Mouse (Mus musculus) olfactory bulb, adult 2 months (tissue): Measurements from ENCODE around the gene Nfasc. TPM values are rescaled to one million over a fixed set of nuclear protein-coding genes. Genes with fewer than 3 reads are reported as not detected.

Experiments
- H3K27ac ChIP-seq: fragments of 200-500 bp; 2 replicates; pipeline ENCODE4 v1.5.1; 2012; ENCODE audit warnings: low read depth, low read length; ENCODE audit not compliant: insufficient read depth
- H3K4me1 ChIP-seq: fragments of 200-500 bp; 2 replicates; pipeline ENCODE4 v1.6.1; 2012; ENCODE audit warnings: low read length; ENCODE audit not compliant: control insufficient read depth, insufficient read depth
- H3K4me3 ChIP-seq: fragments of 200-500 bp; 2 replicates; pipeline ENCODE4 v1.5.1; 2012; ENCODE audit warnings: mild to moderate bottlenecking, low read depth, low read length, moderate library complexity; ENCODE audit not compliant: insufficient read depth
- CTCF ChIP-seq: fragments of 200-500 bp; IDR thresholded peaks from 2 replicates; pipeline ENCODE4 v1.5.1; 2012; ENCODE audit warnings: low read depth, mild to moderate bottlenecking, low read length, moderate library complexity; ENCODE audit not compliant: insufficient read depth
- POLR2A ChIP-seq: fragments of 200-500 bp; IDR thresholded peaks from 2 replicates; pipeline ENCODE4 v1.6.1; 2012; ENCODE audit warnings: mild to moderate bottlenecking, low read depth, low read length, moderate library complexity; ENCODE audit not compliant: insufficient read depth
- WGBS: fragments of 180-500 bp; shearing (Covaris S2); methylation state at CpG from one replicate; pipeline ENCODE4 v1.1.7; 2018; 5-methylcytosine and 5-hydroxymethylcytosine counted together
- polyA plus RNA-seq: library from polyadenylated mRNA; stranded (reverse); fragments of >200 nt; gene quantifications from 2 replicates; pipeline ENCODE4 v1.2.4, GENCODE M21; 2012; ENCODE audit warnings: low replicate concordance; ENCODE audit not compliant: missing spikeins, insufficient read depth, insufficient read length

Nfasc gene
- polyA plus RNA-seq, 1 experiment = 87.2 TPM

- WGBS = 36% methylated on average over 5 of the region's 5 CpGs
- H3K27ac ChIP-seq = no peak overlapping the region
- TF ChIP-seq CTCF (no peak), POLR2A (no peak)
- no peak overlapping the region for H3K4me3 ChIP-seq
- peaks cover 8% of the 10 kb centered on the region for H3K4me1 ChIP-seq
Observed at GRCm38 (mm10) chr1:132530631-132531191, 210.9 kb downstream of the Nfasc start.

- WGBS = 91% methylated on average over 19 of the region's 19 CpGs
- Histone ChIP-seq H3K4me1 (peaks cover 11% of the 10 kb centered on the region), H3K4me3 (no peak overlapping the region), H3K27ac (no peak overlapping the region)
- TF ChIP-seq CTCF = no peak
- TF ChIP-seq POLR2A = no peak
Observed at GRCm38 (mm10) chr1:132528647-132529334, 212.8 kb downstream of the Nfasc start.

- no peak overlapping the region for H3K4me3 ChIP-seq
- WGBS = 92% methylated on average over 13 of the region's 13 CpGs
- no peak overlapping the region for H3K27ac ChIP-seq
- peaks cover 11% of the 10 kb centered on the region for H3K4me1 ChIP-seq
- TF ChIP-seq CTCF = no peak
- no peak for TF ChIP-seq POLR2A
Observed at GRCm38 (mm10) chr1:132528071-132528470, 213.5 kb downstream of the Nfasc start.

GRCm38 (mm10) chr1:132525832-132526231, 215.8 kb downstream of the Nfasc start:
- Histone ChIP-seq H3K27ac (peak overlapping the region; percentile 40), H3K4me3 (no peak overlapping the region), H3K4me1 (peaks cover 9% of the 10 kb centered on the region)
- TF ChIP-seq POLR2A (no peak), CTCF (no peak)
- WGBS = 2% methylated on average over 10 of the region's 10 CpGs

GRCm38 (mm10) chr1:132523920-132524319, 217.7 kb downstream of the Nfasc start:
- no peak overlapping the region for H3K4me3 ChIP-seq
- H3K4me1 ChIP-seq = peaks cover 9% of the 10 kb centered on the region
- no peak for TF ChIP-seq CTCF
- no peak for TF ChIP-seq POLR2A
- WGBS = 39% methylated on average over 4 of the region's 4 CpGs
- H3K27ac ChIP-seq = no peak overlapping the region

GRCm38 (mm10) chr1:132523048-132523447, 218.5 kb downstream of the Nfasc start:
- WGBS = 74% methylated on average over 8 of the region's 8 CpGs
- no peak overlapping the region for H3K27ac ChIP-seq
- TF ChIP-seq POLR2A = no peak
- no peak for TF ChIP-seq CTCF
- H3K4me3 ChIP-seq = no peak overlapping the region
- H3K4me1 ChIP-seq = peaks cover 9% of the 10 kb centered on the region

GRCm38 (mm10) chr1:132520764-132521163, 220.8 kb downstream of the Nfasc start:
- Histone ChIP-seq H3K27ac (no peak overlapping the region), H3K4me1 (peaks cover 3% of the 10 kb centered on the region), H3K4me3 (no peak overlapping the region)
- 22% methylated on average over 2 of the region's 6 CpGs for WGBS
- no peak for TF ChIP-seq CTCF
- no peak for TF ChIP-seq POLR2A

- Histone ChIP-seq H3K4me3 (no peak overlapping the region), H3K4me1 (no peaks in the 10 kb centered on the region), H3K27ac (no peak overlapping the region)
- TF ChIP-seq POLR2A (no peak), CTCF (no peak)
- WGBS = 89% methylated on average over 11 of the region's 11 CpGs
Observed at GRCm38 (mm10) chr1:132519734-132520133, 221.9 kb downstream of the Nfasc start.

GRCm38 (mm10) chr1:132518621-132519020, 223.0 kb downstream of the Nfasc start:
- Histone ChIP-seq H3K27ac (no peak overlapping the region), H3K4me3 (no peak overlapping the region), H3K4me1 (peaks cover 3% of the 10 kb centered on the region; the same call in 1 of the 2 replicates)
- TF ChIP-seq POLR2A (no peak), CTCF (no peak)
- WGBS = 82% methylated on average over 18 of the region's 18 CpGs

GRCm38 (mm10) chr1:132516776-132517175, 224.8 kb downstream of the Nfasc start:
- TF ChIP-seq CTCF (no peak), POLR2A (no peak)
- 91% methylated on average over 11 of the region's 11 CpGs for WGBS
- Histone ChIP-seq H3K4me3 (no peak overlapping the region), H3K4me1 (peaks cover 3% of the 10 kb centered on the region; the same call in 1 of the 2 replicates), H3K27ac (no peak overlapping the region)
